Mouse (Mus musculus) adrenal gland, adult 2 months (tissue): ENCODE results near the gene 4931414P19Rik. TPM values are rescaled to one million over a fixed set of nuclear protein-coding genes. Genes with fewer than 3 reads are reported as not detected.

Experiments
- DNase-seq: peaks from one replicate; pipeline ENCODE4 v3.0.0; 2021
- microRNA-seq, 2 experiments: library from miRNA; unstranded; fragments of <30 nt; microRNA quantifications; one replicate each; pipeline ENCODE4 v1.2.0; 2021
- polyA plus RNA-seq: library from polyadenylated mRNA; depleted of rRNA; stranded (reverse); fragments of >200 nt; gene quantifications from 2 replicates; pipeline ENCODE4 v1.2.3, GENCODE M21; 2012; rRNA removed
- total RNA-seq, 2 experiments: library from RNA; stranded (reverse); gene quantifications; 2 replicates each; pipeline ENCODE4 v1.2.3; 2021

The 4931414P19Rik gene
- total and polyA plus RNA-seq, 3 experiments, result 2.9 to 9.6 (median 8.2) TPM

DNA sequence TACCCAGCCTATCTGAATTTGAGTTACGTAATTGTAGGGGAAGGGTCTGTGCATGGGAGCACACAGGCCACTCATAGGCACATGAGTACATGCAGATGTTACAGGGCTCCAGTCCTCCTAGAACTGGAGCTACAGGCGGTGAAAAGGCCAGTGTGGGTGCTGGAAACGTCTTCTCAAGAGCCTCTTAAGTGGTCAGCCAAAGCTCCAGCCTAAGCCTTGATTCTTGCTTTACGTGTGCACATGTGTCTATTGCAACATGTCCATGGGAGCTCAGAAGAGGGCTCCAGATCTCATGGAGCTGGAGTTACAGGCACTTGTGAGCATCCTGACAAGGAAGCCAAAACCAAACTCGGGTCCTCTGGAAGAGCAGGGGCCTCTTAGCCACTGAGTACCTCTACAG is 61.1 kb downstream of the 4931414P19Rik start:
- no peak for DNase-seq

DNA sequence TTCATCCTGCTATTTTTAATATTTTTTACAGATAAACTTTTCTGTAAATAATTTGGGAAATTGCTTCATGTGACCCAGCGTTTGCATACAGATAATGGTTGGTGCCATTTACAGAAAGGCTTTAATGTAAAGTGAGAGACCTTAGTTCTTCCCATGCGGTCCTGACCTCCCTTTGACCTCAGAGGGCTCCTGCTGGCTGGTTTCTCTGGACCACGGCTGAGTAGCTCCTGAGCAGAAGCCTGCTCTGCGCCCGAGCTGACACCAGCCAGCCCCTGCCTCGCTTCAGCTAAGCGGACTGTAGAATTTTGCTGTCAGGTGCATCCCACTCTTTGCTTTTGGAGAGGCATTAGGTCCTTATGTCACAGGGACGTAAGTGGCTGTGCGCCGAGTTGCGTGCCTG is 65.0 kb downstream of the 4931414P19Rik start:
- no peak for DNase-seq

- DNase-seq, result no peak
These were observed 67.2 kb downstream of the 4931414P19Rik start for GRCm38 (mm10) chr14:54538580-54538979.

Small RNA genes lying within 50 kb of the gene (microRNA-seq; reads per million reads assigned to microRNA genes)
- gene Mir686 (0 reads per million in 2 experiments), gene Mir6948 (0 reads per million in 2 experiments)

Other genes starting within 250 kb of the 4931414P19Rik start
- 100 to 1,000 TPM in 1 of 2 experiments, 10 to 100 TPM in 1; 95.8 to 109 TPM for gene Oxa1l, start 245.2 kb downstream of the 4931414P19Rik start, total RNA-seq
- gene Oxa1l, start 245.2 kb downstream of the 4931414P19Rik start, polyA plus RNA-seq, result 461 and 500 TPM in 2 replicates
- gene Slc7a7, start 188.2 kb downstream of the 4931414P19Rik start, total RNA-seq, result 1 to 10 TPM; 2.8 to 3.9 TPM
- gene Slc7a7, start 188.2 kb downstream of the 4931414P19Rik start, polyA plus RNA-seq, result 3.7 and 4.2 TPM in 2 replicates
- gene Mrpl52, start 179.1 kb downstream of the 4931414P19Rik start, total RNA-seq, result 100 to 1,000 TPM; 162 to 202 TPM
- 2,091 and 3,081 TPM in 2 replicates for gene Mrpl52, start 179.1 kb downstream of the 4931414P19Rik start, polyA plus RNA-seq
- 10 to 100 TPM; 36.2 to 39.9 TPM for gene Mmp14, start 174.4 kb downstream of the 4931414P19Rik start, total RNA-seq
- gene Mmp14, start 174.4 kb downstream of the 4931414P19Rik start, polyA plus RNA-seq, result 173 and 192 TPM in 2 replicates
- 100 to 1,000 TPM; 116 to 139 TPM for gene Lrp10, start 141.9 kb downstream of the 4931414P19Rik start, total RNA-seq
- gene Lrp10, start 141.9 kb downstream of the 4931414P19Rik start, polyA plus RNA-seq, result 262 and 276 TPM in 2 replicates
- gene Rem2, start 129.9 kb downstream of the 4931414P19Rik start, total RNA-seq, result under 1 TPM; 0.29 to 0.45 TPM
- 0.40 and 0.49 TPM in 2 replicates for gene Rem2, start 129.9 kb downstream of the 4931414P19Rik start, polyA plus RNA-seq
- 10 to 100 TPM; 45.2 to 47.4 TPM for gene Prmt5, start 88.5 kb downstream of the 4931414P19Rik start, total RNA-seq
- gene Prmt5, start 88.5 kb downstream of the 4931414P19Rik start, polyA plus RNA-seq, result 39.1 and 44.3 TPM in 2 replicates
- 10 to 100 TPM; 13.9 to 26.6 TPM for gene Haus4, start 51.4 kb downstream of the 4931414P19Rik start, total RNA-seq
- 20.4 and 21.0 TPM in 2 replicates for gene Haus4, start 51.4 kb downstream of the 4931414P19Rik start, polyA plus RNA-seq
- gene Ajuba, start 28.4 kb downstream of the 4931414P19Rik start, total RNA-seq, result 10 to 100 TPM; 14.4 to 30.3 TPM
- gene Ajuba, start 28.4 kb downstream of the 4931414P19Rik start, polyA plus RNA-seq, result 47.0 and 56.9 TPM in 2 replicates
- gene Psmb5, start 12.0 kb upstream of the 4931414P19Rik start, total RNA-seq, result 100 to 1,000 TPM; 317 to 332 TPM
- 267 and 322 TPM in 2 replicates for gene Psmb5, start 12.0 kb upstream of the 4931414P19Rik start, polyA plus RNA-seq
- not detected for gene Psmb11, start 15.4 kb upstream of the 4931414P19Rik start, total RNA-seq
- gene Psmb11, start 15.4 kb upstream of the 4931414P19Rik start, polyA plus RNA-seq, result not detected in 2 replicates
- not detected for gene Gm17606, start 35.0 kb upstream of the 4931414P19Rik start, total RNA-seq
- gene Gm17606, start 35.0 kb upstream of the 4931414P19Rik start, polyA plus RNA-seq, result not detected in 2 replicates
- 1 to 10 TPM in 1 of 2 experiments, under 1 TPM in 1; 0.66 to 1.7 TPM for gene Cdh24, start 35.4 kb upstream of the 4931414P19Rik start, total RNA-seq
- gene Cdh24, start 35.4 kb upstream of the 4931414P19Rik start, polyA plus RNA-seq, result 4.4 and 6.6 TPM in 2 replicates
- 10 to 100 TPM; 39.8 to 41.7 TPM for gene 1700123O20Rik, start 80.2 kb upstream of the 4931414P19Rik start, total RNA-seq
- 52.7 and 81.0 TPM in 2 replicates for gene 1700123O20Rik, start 80.2 kb upstream of the 4931414P19Rik start, polyA plus RNA-seq
- gene Acin1, start 80.9 kb upstream of the 4931414P19Rik start, total RNA-seq, result 100 to 1,000 TPM; 120 to 177 TPM
- 93.0 and 109 TPM in 2 replicates for gene Acin1, start 80.9 kb upstream of the 4931414P19Rik start, polyA plus RNA-seq
- not detected for gene Gm29776, start 92.8 kb upstream of the 4931414P19Rik start, total RNA-seq
- gene Gm29776, start 92.8 kb upstream of the 4931414P19Rik start, polyA plus RNA-seq, result 0.07 and 0.08 TPM in 2 replicates
- gene Cebpe, start 106.2 kb upstream of the 4931414P19Rik start, total RNA-seq, result not detected
- gene Cebpe, start 106.2 kb upstream of the 4931414P19Rik start, polyA plus RNA-seq, result 0.18 and 0.52 TPM in 2 replicates
- 10 to 100 TPM; 24.7 to 74.6 TPM for gene Slc7a8, start 176.0 kb upstream of the 4931414P19Rik start, total RNA-seq
- gene Slc7a8, start 176.0 kb upstream of the 4931414P19Rik start, polyA plus RNA-seq, result 31.9 and 52.9 TPM in 2 replicates
- gene Rnf212b, start 208.1 kb upstream of the 4931414P19Rik start, total RNA-seq, result 1 to 10 TPM in 1 of 2 experiments, under 1 TPM in 1; 0.35 to 1.5 TPM
- 0.22 and 0.24 TPM in 2 replicates for gene Rnf212b, start 208.1 kb upstream of the 4931414P19Rik start, polyA plus RNA-seq